Mouse (Mus musculus): Measurements from ENCODE around the gene Scgb1b11. TPM values are rescaled to one million over a fixed set of nuclear protein-coding genes. Genes with fewer than 3 reads are reported as not detected.
"Not testable (repeated sequence)": the region's sequence is repeated elsewhere in the genome, so short reads cannot be mapped to it uniquely, and the experiment has no call there.

Gene Scgb1b11
- polyA plus RNA-seq (2014; fragmentation: Nextera tagmentation; extraction: Ambion mirVana) = not detected in 2 replicates

- H3K9ac ChIP-seq (replicated peaks; ENCODE audit: low read length); H3K9me3 ChIP-seq (ENCODE audit: control insufficient read depth, low read length); ATAC-seq (ENCODE audit: low FRiP score, low TSS enrichment); DNase-seq; H3K4me2 ChIP-seq (ENCODE audit: low read length); H3K4me3 ChIP-seq (replicated peaks; ENCODE audit: low read depth, low read length); H3K4me1 ChIP-seq (ENCODE audit: control insufficient read depth, insufficient read depth, low read length); H3K36me3 ChIP-seq (ENCODE audit: control insufficient read depth, insufficient read depth, low read length); H3K27ac ChIP-seq (replicated peaks; ENCODE audit: low read depth, low read length); H3K27me3 ChIP-seq (ENCODE audit: control insufficient read depth, insufficient read depth, low read length): not testable (repeated sequence)
- no CpG with 5 or more reads among the region's 2 CpGs for WGBS
Observed at GRCm38 (mm10) chr7:32222540-32222939, at the start of gene Scgb1b11. Gene Scgb1b11, plus strand, starts transcription at chr7:32222840.

DNA sequence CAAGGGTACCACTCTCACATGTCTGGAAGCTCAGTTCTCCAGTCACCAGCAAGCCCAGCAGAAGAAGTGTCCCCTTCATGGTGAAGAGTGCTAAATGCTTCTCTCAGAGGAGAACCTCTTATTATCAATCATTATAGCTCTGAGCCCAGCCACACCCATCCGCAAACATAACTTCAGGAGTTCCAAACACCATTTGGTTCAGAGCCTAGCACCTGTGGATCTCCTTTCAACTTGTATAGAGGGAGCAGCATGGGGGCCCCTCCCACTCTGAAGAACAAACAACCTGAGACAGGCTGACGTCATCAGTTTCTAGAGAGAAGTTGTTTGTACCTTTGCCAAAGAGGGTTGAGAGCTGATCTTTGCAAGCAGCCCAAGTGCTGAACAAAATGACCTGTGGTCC, 11.6 kb upstream of the Scgb1b11 start, which contains the start of gene Scgb2b11:
TSS of gene Scgb2b11 (minus strand) at position 101 of the 400 bp plus-strand sequence.
- not testable (repeated sequence) for H3K27ac ChIP-seq (replicated peaks; ENCODE audit: low read depth, low read length); DNase-seq; H3K4me1 ChIP-seq (ENCODE audit: control insufficient read depth, insufficient read depth, low read length); H3K36me3 ChIP-seq (ENCODE audit: control insufficient read depth, insufficient read depth, low read length); H3K27me3 ChIP-seq (ENCODE audit: control insufficient read depth, insufficient read depth, low read length); H3K4me3 ChIP-seq (replicated peaks; ENCODE audit: low read depth, low read length); H3K4me2 ChIP-seq (ENCODE audit: low read length); ATAC-seq (ENCODE audit: low FRiP score, low TSS enrichment); H3K9ac ChIP-seq (replicated peaks; ENCODE audit: low read length); H3K9me3 ChIP-seq (ENCODE audit: control insufficient read depth, low read length)
- 82% methylated on average over 2 of the region's 2 CpGs for WGBS

Other genes starting within 250 kb of the Scgb1b11 start
- gene Scgb1b10, start 122.0 kb upstream of the Scgb1b11 start, polyA plus RNA-seq (2014; fragmentation: Nextera tagmentation; extraction: Ambion mirVana) = not detected in 2 replicates
- not detected in 2 replicates for gene Scgb2b11, start 11.7 kb upstream of the Scgb1b11 start, polyA plus RNA-seq (2014; fragmentation: Nextera tagmentation; extraction: Ambion mirVana)
- not detected in 2 replicates for gene Scgb2b12, start 104.4 kb downstream of the Scgb1b11 start, polyA plus RNA-seq (2014; fragmentation: Nextera tagmentation; extraction: Ambion mirVana)
- gene Scgb1b12, start 111.3 kb downstream of the Scgb1b11 start, polyA plus RNA-seq (2014; fragmentation: Nextera tagmentation; extraction: Ambion mirVana) = not detected in 2 replicates
- not detected in 2 replicates for gene Scgb1b29, start 218.7 kb downstream of the Scgb1b11 start, polyA plus RNA-seq (2014; fragmentation: Nextera tagmentation; extraction: Ambion mirVana)

Measured in midbrain, embryonic 14.5 days (tissue).